Mouse (Mus musculus) limb, embryonic 11.5 days (tissue): ENCODE measurements around the gene Ubtd1. TPM values are rescaled to one million over a fixed set of nuclear protein-coding genes. Genes with fewer than 3 reads are reported as not detected.

Experiments used
- ATAC-seq: fragments of 200-750 bp; cut with Nextera tagmentation; 2 replicates; pipeline ENCODE4 v1.8.0; 2017; ENCODE audit warnings: low read depth; ENCODE audit not compliant: insufficient number of reproducible peaks, low FRiP score, low TSS enrichment
- DNase-seq: peaks from one replicate; pipeline ENCODE4 v3.0.0-alpha.2; 2015; ENCODE audit warnings: low spot score
- H3K27ac ChIP-seq: fragments of 300-500 bp; sonication (generic); replicated peaks from 2 replicates; pipeline ENCODE4 v1.5.1; 2014; ENCODE audit warnings: low read depth, mild to moderate bottlenecking, low read length
- H3K27me3 ChIP-seq: fragments of 300-500 bp; sonication (generic); 2 replicates; pipeline ENCODE4 v1.6.1; 2014; ENCODE audit warnings: mild to moderate bottlenecking, low read length, mixed read lengths; ENCODE audit not compliant: control insufficient read depth, insufficient read depth
- H3K36me3 ChIP-seq: fragments of 300-500 bp; sonication (generic); 2 replicates; pipeline ENCODE4 v1.6.1; 2014; ENCODE audit warnings: mild to moderate bottlenecking, low read length, moderate library complexity, mixed read lengths; ENCODE audit not compliant: control insufficient read depth, insufficient read depth
- H3K4me1 ChIP-seq: fragments of 300-500 bp; sonication (generic); 2 replicates; pipeline ENCODE4 v1.6.1; 2014; ENCODE audit warnings: low read length, mixed read lengths; ENCODE audit not compliant: control insufficient read depth, insufficient read depth
- H3K4me2 ChIP-seq: fragments of 300-500 bp; sonication (generic); 2 replicates; pipeline ENCODE4 v1.6.1; 2014; ENCODE audit warnings: low read depth, mild to moderate bottlenecking, moderate library complexity; ENCODE audit not compliant: severe bottlenecking
- H3K4me3 ChIP-seq: fragments of 300-500 bp; sonication (generic); 2 replicates; pipeline ENCODE4 v1.5.1; 2014; ENCODE audit warnings: low read depth, low read length
- H3K9ac ChIP-seq: fragments of 300-500 bp; sonication (generic); 2 replicates; pipeline ENCODE4 v1.6.1; 2014; ENCODE audit warnings: mild to moderate bottlenecking, low read length
- H3K9me3 ChIP-seq: fragments of 300-500 bp; sonication (generic); 2 replicates; pipeline ENCODE4 v1.6.1; 2016; ENCODE audit warnings: low read length; ENCODE audit not compliant: control insufficient read depth
- WGBS: fragments of 180-500 bp; shearing (Covaris S2); extraction: QIAGEN DNeasy Blood & Tissue Kit; methylation state at CpG from one replicate; pipeline ENCODE4 v1.1.7; 2014; 5-methylcytosine and 5-hydroxymethylcytosine counted together
- polyA plus RNA-seq: library from polyadenylated mRNA; unstranded; fragments of >200 nt; fragmentation: Nextera tagmentation; extraction: Ambion mirVana; gene quantifications from 2 replicates; pipeline ENCODE4 v1.2.1, GENCODE M21; 2014

The Ubtd1 gene
- polyA plus RNA-seq, 1 experiment from 2014 or later: 10.1 TPM

GRCm38 (mm10) chr19:42071221-42071620, 89.7 kb downstream of the Ubtd1 start:
- H3K4me2 ChIP-seq: no peak overlapping the region
- no peak overlapping the region for H3K9ac ChIP-seq
- ATAC-seq (no peak), DNase-seq (no peak)
- H3K27me3 ChIP-seq: no peaks in the 10 kb centered on the region
- H3K9me3 ChIP-seq: no peaks in the 10 kb centered on the region
- H3K4me3 ChIP-seq: no peak overlapping the region
- H3K36me3 ChIP-seq: no peaks in the 10 kb centered on the region; the same call in none of the 2 replicates
- WGBS: 78% methylated on average over 7 of the region's 7 CpGs
- no peak overlapping the region for H3K27ac ChIP-seq
- H3K4me1 ChIP-seq: no peaks in the 10 kb centered on the region

- Histone ChIP-seq H3K27ac (no peak overlapping the region), H3K27me3 (no peaks in the 10 kb centered on the region), H3K9me3 (no peaks in the 10 kb centered on the region), H3K4me3 (no peak overlapping the region), H3K4me2 (no peak overlapping the region), H3K4me1 (no peaks in the 10 kb centered on the region), H3K36me3 (no peaks in the 10 kb centered on the region; the same call in none of the 2 replicates), H3K9ac (no peak overlapping the region)
- DNase-seq (no peak), ATAC-seq (no peak)
- WGBS: 85% methylated on average over 15 of the region's 15 CpGs
Measured at GRCm38 (mm10) chr19:42071886-42072608, 90.5 kb downstream of the Ubtd1 start.

GRCm38 (mm10) chr19:42072802-42073201, 91.2 kb downstream of the Ubtd1 start:
- Histone ChIP-seq H3K36me3 (no peaks in the 10 kb centered on the region; the same call in none of the 2 replicates), H3K9ac (no peak overlapping the region), H3K27me3 (no peaks in the 10 kb centered on the region), H3K4me1 (no peaks in the 10 kb centered on the region), H3K4me3 (no peak overlapping the region), H3K4me2 (no peak overlapping the region), H3K27ac (no peak overlapping the region), H3K9me3 (no peaks in the 10 kb centered on the region)
- 79% methylated on average over 7 of the region's 7 CpGs for WGBS
- DNase-seq: no peak
- no peak for ATAC-seq

- Histone ChIP-seq H3K9ac (no peak overlapping the region), H3K9me3 (no peaks in the 10 kb centered on the region), H3K4me3 (no peak overlapping the region), H3K36me3 (no peaks in the 10 kb centered on the region; the same call in none of the 2 replicates), H3K4me1 (no peaks in the 10 kb centered on the region), H3K27ac (no peak overlapping the region), H3K4me2 (no peak overlapping the region), H3K27me3 (no peaks in the 10 kb centered on the region)
- WGBS: 89% methylated on average over 2 of the region's 2 CpGs
- ATAC-seq (no peak), DNase-seq (no peak)
Measured at GRCm38 (mm10) chr19:42075051-42075450, 93.5 kb downstream of the Ubtd1 start.

- Histone ChIP-seq H3K4me3 (no peak overlapping the region), H3K4me1 (no peaks in the 10 kb centered on the region), H3K9me3 (no peaks in the 10 kb centered on the region), H3K27ac (no peak overlapping the region), H3K4me2 (no peak overlapping the region), H3K27me3 (no peaks in the 10 kb centered on the region), H3K9ac (no peak overlapping the region), H3K36me3 (no peaks in the 10 kb centered on the region; the same call in none of the 2 replicates)
- DNase-seq (no peak), ATAC-seq (no peak)
- 92% methylated on average over 16 of the region's 16 CpGs for WGBS
Measured at GRCm38 (mm10) chr19:42075992-42076391, 94.4 kb downstream of the Ubtd1 start.

GRCm38 (mm10) chr19:42078566-42078965, 97.0 kb downstream of the Ubtd1 start:
- DNase-seq: no peak
- 97% methylated on average over 8 of the region's 8 CpGs for WGBS
- Histone ChIP-seq H3K9ac (no peak overlapping the region), H3K27me3 (no peaks in the 10 kb centered on the region), H3K4me1 (no peaks in the 10 kb centered on the region), H3K4me2 (no peak overlapping the region), H3K4me3 (no peak overlapping the region), H3K9me3 (no peaks in the 10 kb centered on the region), H3K27ac (no peak overlapping the region), H3K36me3 (no peaks in the 10 kb centered on the region; the same call in none of the 2 replicates)
- no peak for ATAC-seq

DNA sequence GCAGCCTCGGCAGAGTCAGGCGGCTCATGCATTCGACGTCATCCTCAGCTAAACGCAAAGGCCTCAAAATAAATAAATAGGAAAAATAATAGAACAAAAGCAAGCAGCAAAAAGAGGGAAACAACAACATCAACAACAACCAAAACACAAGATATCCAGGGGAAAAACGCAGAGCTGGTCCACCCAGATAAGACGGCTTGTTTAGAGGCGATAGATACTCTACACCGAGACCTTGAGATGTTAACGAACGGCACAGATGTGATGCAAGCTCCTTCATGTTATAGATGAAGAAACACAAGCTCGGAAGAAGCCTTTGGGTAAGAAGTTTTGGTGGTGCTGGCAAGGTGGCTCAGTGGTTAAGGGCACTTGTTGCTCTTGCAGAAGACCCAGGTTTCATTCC, 97.4 kb downstream of the Ubtd1 start:
- Histone ChIP-seq H3K4me2 (no peak overlapping the region), H3K36me3 (no peaks in the 10 kb centered on the region; the same call in none of the 2 replicates), H3K4me3 (no peak overlapping the region), H3K27me3 (no peaks in the 10 kb centered on the region), H3K9ac (no peak overlapping the region), H3K27ac (no peak overlapping the region), H3K4me1 (no peaks in the 10 kb centered on the region), H3K9me3 (no peaks in the 10 kb centered on the region)
- 90% methylated on average over 12 of the region's 12 CpGs for WGBS
- ATAC-seq: no peak
- DNase-seq: no peak

DNA sequence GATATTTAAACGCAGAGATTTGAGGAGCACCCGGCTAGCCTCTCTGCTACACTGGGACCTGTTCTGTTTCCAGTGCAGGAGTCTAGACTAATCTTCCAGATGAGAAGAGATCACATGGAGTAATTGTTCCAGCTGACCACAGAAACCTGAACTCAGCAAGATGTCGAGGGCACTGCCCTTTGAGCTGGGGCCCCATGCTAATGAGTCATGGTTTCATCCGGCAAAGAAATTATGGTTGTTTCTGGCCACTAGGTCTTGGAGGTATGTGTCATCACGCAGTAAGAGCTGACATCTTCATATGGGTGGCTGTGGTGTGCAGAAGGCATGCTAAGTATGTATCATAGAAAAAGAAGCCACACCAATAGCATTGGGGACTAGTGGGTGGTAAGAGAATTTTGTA, 98.4 kb downstream of the Ubtd1 start:
- no peak for DNase-seq
- H3K4me3 ChIP-seq: no peak overlapping the region
- H3K27me3 ChIP-seq: no peaks in the 10 kb centered on the region
- 81% methylated on average over 5 of the region's 5 CpGs for WGBS
- H3K9ac ChIP-seq: no peak overlapping the region
- no peaks in the 10 kb centered on the region; the same call in none of the 2 replicates for H3K36me3 ChIP-seq
- no peak overlapping the region for H3K4me2 ChIP-seq
- H3K4me1 ChIP-seq: no peaks in the 10 kb centered on the region
- no peaks in the 10 kb centered on the region for H3K9me3 ChIP-seq
- no peak overlapping the region for H3K27ac ChIP-seq
- no peak for ATAC-seq
